Mouse (Mus musculus): Measurements from ENCODE around the gene Lhfpl4. TPM values are rescaled to one million over a fixed set of nuclear protein-coding genes. Genes with fewer than 3 reads are reported as not detected.

Lhfpl4 gene
- polyA plus RNA-seq (2012; rRNA removed) = 55.7 and 93.3 TPM in 2 replicates

- peak; percentile 80 for DNase-seq (ENCODE audit: low read depth)
- TF ChIP-seq POLR2A (IDR thresholded peaks at IDR 0.05; ENCODE audit: borderline replicate concordance, extremely low read depth, insufficient read depth, insufficient read length, poor library complexity, severe bottlenecking) (peak; percentile 68; the same call in 1 of the 2 replicates), CTCF (IDR thresholded peaks at IDR 0.05; ENCODE audit: borderline replicate concordance, extremely low read depth, insufficient read depth, insufficient read length) (no peak)
Measured at GRCm38 (mm10) chr6:113194841-113195595, at the start of gene Lhfpl4. Gene Lhfpl4 (minus strand): TSS chr6:113195384.

- no peak for TF ChIP-seq CTCF (IDR thresholded peaks at IDR 0.05; ENCODE audit: borderline replicate concordance, extremely low read depth, insufficient read depth, insufficient read length)
- TF ChIP-seq POLR2A (IDR thresholded peaks at IDR 0.05; ENCODE audit: borderline replicate concordance, extremely low read depth, insufficient read depth, insufficient read length, poor library complexity, severe bottlenecking) = no peak
- DNase-seq (ENCODE audit: low read depth) = peak; percentile 11
Measured at GRCm38 (mm10) chr6:113242753-113243152, 47.6 kb upstream of the Lhfpl4 start.

- TF ChIP-seq POLR2A (IDR thresholded peaks at IDR 0.05; ENCODE audit: borderline replicate concordance, extremely low read depth, insufficient read depth, insufficient read length, poor library complexity, severe bottlenecking) (no peak), CTCF (IDR thresholded peaks at IDR 0.05; ENCODE audit: borderline replicate concordance, extremely low read depth, insufficient read depth, insufficient read length) (no peak)
- no peak for DNase-seq (ENCODE audit: low read depth)
Measured at GRCm38 (mm10) chr6:113238442-113238841, 43.3 kb upstream of the Lhfpl4 start.

- no peak for TF ChIP-seq CTCF (IDR thresholded peaks at IDR 0.05; ENCODE audit: borderline replicate concordance, extremely low read depth, insufficient read depth, insufficient read length)
- TF ChIP-seq POLR2A (IDR thresholded peaks at IDR 0.05; ENCODE audit: borderline replicate concordance, extremely low read depth, insufficient read depth, insufficient read length, poor library complexity, severe bottlenecking) = peak; percentile 40; the same call in 1 of the 2 replicates
- DNase-seq (ENCODE audit: low read depth) = peak; percentile 99
Measured at GRCm38 (mm10) chr6:113237542-113238270, 42.5 kb upstream of the Lhfpl4 start, which contains the start of gene Mtmr14. Gene Mtmr14 (plus strand): TSS chr6:113237843.

- TF ChIP-seq POLR2A (IDR thresholded peaks at IDR 0.05; ENCODE audit: borderline replicate concordance, extremely low read depth, insufficient read depth, insufficient read length, poor library complexity, severe bottlenecking) (no peak), CTCF (IDR thresholded peaks at IDR 0.05; ENCODE audit: borderline replicate concordance, extremely low read depth, insufficient read depth, insufficient read length) (no peak)
- no peak for DNase-seq (ENCODE audit: low read depth)
Measured at GRCm38 (mm10) chr6:113235141-113235540, 40.0 kb upstream of the Lhfpl4 start.

GRCm38 (mm10) chr6:113226705-113227104, 31.5 kb upstream of the Lhfpl4 start:
- TF ChIP-seq CTCF (IDR thresholded peaks at IDR 0.05; ENCODE audit: borderline replicate concordance, extremely low read depth, insufficient read depth, insufficient read length) = no peak
- TF ChIP-seq POLR2A (IDR thresholded peaks at IDR 0.05; ENCODE audit: borderline replicate concordance, extremely low read depth, insufficient read depth, insufficient read length, poor library complexity, severe bottlenecking) = no peak
- no peak for DNase-seq (ENCODE audit: low read depth)

GRCm38 (mm10) chr6:113225798-113226197, 30.6 kb upstream of the Lhfpl4 start:
- DNase-seq (ENCODE audit: low read depth) = no peak
- TF ChIP-seq POLR2A (IDR thresholded peaks at IDR 0.05; ENCODE audit: borderline replicate concordance, extremely low read depth, insufficient read depth, insufficient read length, poor library complexity, severe bottlenecking) (no peak), CTCF (IDR thresholded peaks at IDR 0.05; ENCODE audit: borderline replicate concordance, extremely low read depth, insufficient read depth, insufficient read length) (no peak)

GRCm38 (mm10) chr6:113216280-113216679, 21.1 kb upstream of the Lhfpl4 start:
- no peak for DNase-seq (ENCODE audit: low read depth)
- TF ChIP-seq POLR2A (IDR thresholded peaks at IDR 0.05; ENCODE audit: borderline replicate concordance, extremely low read depth, insufficient read depth, insufficient read length, poor library complexity, severe bottlenecking) (no peak), CTCF (IDR thresholded peaks at IDR 0.05; ENCODE audit: borderline replicate concordance, extremely low read depth, insufficient read depth, insufficient read length) (no peak)

GRCm38 (mm10) chr6:113195596-113195992, 410 bp upstream of the Lhfpl4 start:
- TF ChIP-seq POLR2A (IDR thresholded peaks at IDR 0.05; ENCODE audit: borderline replicate concordance, extremely low read depth, insufficient read depth, insufficient read length, poor library complexity, severe bottlenecking) (no peak), CTCF (IDR thresholded peaks at IDR 0.05; ENCODE audit: borderline replicate concordance, extremely low read depth, insufficient read depth, insufficient read length) (no peak)
- peak; percentile 32 for DNase-seq (ENCODE audit: low read depth)

GRCm38 (mm10) chr6:113194517-113194840, 705 bp downstream of the Lhfpl4 start:
- TF ChIP-seq CTCF (IDR thresholded peaks at IDR 0.05; ENCODE audit: borderline replicate concordance, extremely low read depth, insufficient read depth, insufficient read length) (no peak), POLR2A (IDR thresholded peaks at IDR 0.05; ENCODE audit: borderline replicate concordance, extremely low read depth, insufficient read depth, insufficient read length, poor library complexity, severe bottlenecking) (no peak)

GRCm38 (mm10) chr6:113193765-113194460, 1.3 kb downstream of the Lhfpl4 start:
- peak; percentile 45 for DNase-seq (ENCODE audit: low read depth)
- no peak for TF ChIP-seq POLR2A (IDR thresholded peaks at IDR 0.05; ENCODE audit: borderline replicate concordance, extremely low read depth, insufficient read depth, insufficient read length, poor library complexity, severe bottlenecking)
- TF ChIP-seq CTCF (IDR thresholded peaks at IDR 0.05; ENCODE audit: borderline replicate concordance, extremely low read depth, insufficient read depth, insufficient read length) = no peak

More at GRCm38 (mm10) chr6:113194517-113194840, 705 bp downstream of the Lhfpl4 start:
- peak; percentile 20 for DNase-seq (ENCODE audit: low read depth)
